Mouse (Mus musculus) olfactory bulb, adult 2 months (tissue): Measurements from ENCODE around the gene Slc1a3.

ENCODE experiments used
- CTCF ChIP-seq: fragments of 200-500 bp; IDR thresholded peaks from 2 replicates; pipeline ENCODE4 v1.5.1; 2012; ENCODE audit warnings: low read depth, mild to moderate bottlenecking, low read length, moderate library complexity; ENCODE audit not compliant: insufficient read depth
- POLR2A ChIP-seq: fragments of 200-500 bp; IDR thresholded peaks from 2 replicates; pipeline ENCODE4 v1.6.1; 2012; ENCODE audit warnings: mild to moderate bottlenecking, low read depth, low read length, moderate library complexity; ENCODE audit not compliant: insufficient read depth

GRCm38 (mm10) chr15:8619479-8620026, 91.0 kb downstream of the Slc1a3 start:
- TF ChIP-seq CTCF (no peak), POLR2A (no peak)
